Mouse (Mus musculus) neural tube, embryonic 12.5 days (tissue): ENCODE data around the gene Slc25a30. TPM values are rescaled to one million over a fixed set of nuclear protein-coding genes. Genes with fewer than 3 reads are reported as not detected.

ENCODE experiments used
- ATAC-seq: fragments of 200-750 bp; cut with Nextera tagmentation; 2 replicates; pipeline ENCODE4 v1.8.0; 2017; ENCODE audit warnings: low read depth, mild to moderate bottlenecking, moderate TSS enrichment, moderate library complexity; ENCODE audit not compliant: low FRiP score
- H3K27ac ChIP-seq: fragments of 300-500 bp; sonication (generic); 2 replicates; pipeline ENCODE4 v1.5.1; 2016
- H3K27me3 ChIP-seq: fragments of 300-500 bp; sonication (generic); replicated peaks from 2 replicates; pipeline ENCODE4 v1.6.1; 2016; ENCODE audit warnings: mild to moderate bottlenecking
- H3K36me3 ChIP-seq: fragments of 300-500 bp; sonication (generic); 2 replicates; pipeline ENCODE4 v1.6.1; 2016; ENCODE audit warnings: mild to moderate bottlenecking
- H3K4me1 ChIP-seq: fragments of 300-500 bp; sonication (generic); 2 replicates; pipeline ENCODE4 v1.6.1; 2016
- H3K4me2 ChIP-seq: fragments of 300-500 bp; sonication (generic); replicated peaks from 2 replicates; pipeline ENCODE4 v1.6.1; 2016; ENCODE audit warnings: mild to moderate bottlenecking
- H3K4me3 ChIP-seq: fragments of 300-500 bp; sonication (generic); 2 replicates; pipeline ENCODE4 v1.5.1; 2016
- H3K9ac ChIP-seq: fragments of 300-500 bp; sonication (generic); 2 replicates; pipeline ENCODE4 v1.6.1; 2016; ENCODE audit warnings: mild to moderate bottlenecking
- H3K9me3 ChIP-seq: fragments of 300-500 bp; sonication (generic); 2 replicates; pipeline ENCODE4 v1.6.1; 2016; ENCODE audit warnings: mild to moderate bottlenecking
- WGBS: fragments of 180-500 bp; shearing (Covaris S2); methylation state at CpG from one replicate; pipeline ENCODE4 v1.1.7; 2016; 5-methylcytosine and 5-hydroxymethylcytosine counted together
- polyA plus RNA-seq: library from polyadenylated mRNA; unstranded; fragments of >200 nt; fragmentation: Nextera tagmentation; extraction: Ambion mirVana; gene quantifications from 2 replicates; pipeline ENCODE4 v1.2.1, GENCODE M21; 2016

Gene Slc25a30
- polyA plus RNA-seq, 1 experiment from 2014 or later: 7.7 TPM

- peaks cover 17% of the 10 kb centered on the region for H3K27me3 ChIP-seq
- H3K9ac ChIP-seq: no peak overlapping the region
- H3K9me3 ChIP-seq: no peaks in the 10 kb centered on the region
- no peak overlapping the region for H3K4me2 ChIP-seq
- 77% methylated on average over 3 of the region's 3 CpGs for WGBS
- no peaks in the 10 kb centered on the region for H3K36me3 ChIP-seq
- H3K4me1 ChIP-seq: peaks cover 5% of the 10 kb centered on the region
- no peak for ATAC-seq
- no peak overlapping the region for H3K4me3 ChIP-seq
- no peak overlapping the region for H3K27ac ChIP-seq
Measured at GRCm38 (mm10) chr14:75826851-75827410, 40.1 kb upstream of the Slc25a30 start.

GRCm38 (mm10) chr14:75820007-75820406 is 33.2 kb upstream of the Slc25a30 start:
- H3K9ac ChIP-seq: no peak overlapping the region
- H3K4me1 ChIP-seq: no peaks in the 10 kb centered on the region
- ATAC-seq: no peak
- H3K4me2 ChIP-seq: no peak overlapping the region
- H3K27me3 ChIP-seq: no peaks in the 10 kb centered on the region
- H3K4me3 ChIP-seq: no peak overlapping the region
- no peak overlapping the region for H3K27ac ChIP-seq
- no peaks in the 10 kb centered on the region for H3K9me3 ChIP-seq
- 85% methylated on average over 5 of the region's 5 CpGs for WGBS
- H3K36me3 ChIP-seq: no peaks in the 10 kb centered on the region

- no peaks in the 10 kb centered on the region for H3K27me3 ChIP-seq
- no peaks in the 10 kb centered on the region for H3K4me1 ChIP-seq
- no peak overlapping the region for H3K4me3 ChIP-seq
- no peak overlapping the region for H3K9ac ChIP-seq
- no peaks in the 10 kb centered on the region for H3K36me3 ChIP-seq
- no peak overlapping the region for H3K4me2 ChIP-seq
- WGBS: 88% methylated on average over 2 of the region's 2 CpGs
- no peak for ATAC-seq
- no peaks in the 10 kb centered on the region for H3K9me3 ChIP-seq
- H3K27ac ChIP-seq: no peak overlapping the region
Measured at GRCm38 (mm10) chr14:75819341-75819740, 32.5 kb upstream of the Slc25a30 start.

GRCm38 (mm10) chr14:75818528-75818927 is 31.7 kb upstream of the Slc25a30 start:
- no peak overlapping the region for H3K9ac ChIP-seq
- no peaks in the 10 kb centered on the region for H3K4me1 ChIP-seq
- WGBS: 83% methylated on average over 2 of the region's 2 CpGs
- H3K4me2 ChIP-seq: no peak overlapping the region
- H3K27ac ChIP-seq: no peak overlapping the region
- no peak overlapping the region for H3K4me3 ChIP-seq
- H3K9me3 ChIP-seq: no peaks in the 10 kb centered on the region
- no peaks in the 10 kb centered on the region for H3K27me3 ChIP-seq
- no peak for ATAC-seq
- no peaks in the 10 kb centered on the region for H3K36me3 ChIP-seq

- H3K9me3 ChIP-seq: no peaks in the 10 kb centered on the region
- no peak overlapping the region for H3K4me2 ChIP-seq
- H3K27ac ChIP-seq: no peak overlapping the region
- H3K4me1 ChIP-seq: no peaks in the 10 kb centered on the region
- H3K9ac ChIP-seq: no peak overlapping the region
- WGBS: 85% methylated on average over 6 of the region's 6 CpGs
- H3K36me3 ChIP-seq: no peaks in the 10 kb centered on the region
- ATAC-seq: no peak
- H3K27me3 ChIP-seq: no peaks in the 10 kb centered on the region
- no peak overlapping the region for H3K4me3 ChIP-seq
Measured at GRCm38 (mm10) chr14:75809931-75810330, 23.1 kb upstream of the Slc25a30 start.

- H3K9ac ChIP-seq: no peak overlapping the region
- no peaks in the 10 kb centered on the region for H3K4me1 ChIP-seq
- H3K27ac ChIP-seq: no peak overlapping the region
- ATAC-seq: no peak
- H3K4me2 ChIP-seq: no peak overlapping the region
- WGBS: 78% methylated on average over 8 of the region's 8 CpGs
- H3K36me3 ChIP-seq: no peaks in the 10 kb centered on the region
- no peak overlapping the region for H3K4me3 ChIP-seq
- no peaks in the 10 kb centered on the region for H3K27me3 ChIP-seq
- H3K9me3 ChIP-seq: no peaks in the 10 kb centered on the region
Measured at GRCm38 (mm10) chr14:75807800-75808199, 21.0 kb upstream of the Slc25a30 start.

GRCm38 (mm10) chr14:75797769-75798386 is 11.0 kb upstream of the Slc25a30 start:
- ATAC-seq: no peak
- no peak overlapping the region for H3K9ac ChIP-seq
- no peaks in the 10 kb centered on the region for H3K27me3 ChIP-seq
- no peaks in the 10 kb centered on the region for H3K4me1 ChIP-seq
- H3K4me2 ChIP-seq: no peak overlapping the region
- WGBS: 30% methylated on average over 5 of the region's 5 CpGs
- no peaks in the 10 kb centered on the region for H3K9me3 ChIP-seq
- H3K36me3 ChIP-seq: no peaks in the 10 kb centered on the region
- H3K4me3 ChIP-seq: no peak overlapping the region
- H3K27ac ChIP-seq: no peak overlapping the region

- no peaks in the 10 kb centered on the region for H3K9me3 ChIP-seq
- no peak overlapping the region for H3K27ac ChIP-seq
- 90% methylated on average over 4 of the region's 4 CpGs for WGBS
- no peak for ATAC-seq
- H3K9ac ChIP-seq: no peak overlapping the region
- H3K36me3 ChIP-seq: no peaks in the 10 kb centered on the region
- no peaks in the 10 kb centered on the region for H3K4me1 ChIP-seq
- H3K27me3 ChIP-seq: no peaks in the 10 kb centered on the region
- H3K4me2 ChIP-seq: no peak overlapping the region
- no peak overlapping the region for H3K4me3 ChIP-seq
Measured at GRCm38 (mm10) chr14:75795918-75796317, 9.1 kb upstream of the Slc25a30 start.

GRCm38 (mm10) chr14:75794726-75795125 is 7.9 kb upstream of the Slc25a30 start:
- Histone ChIP-seq H3K27me3 (no peaks in the 10 kb centered on the region), H3K4me1 (no peaks in the 10 kb centered on the region), H3K9ac (no peak overlapping the region), H3K9me3 (no peaks in the 10 kb centered on the region), H3K4me2 (no peak overlapping the region), H3K4me3 (no peak overlapping the region), H3K36me3 (no peaks in the 10 kb centered on the region), H3K27ac (no peak overlapping the region)
- WGBS: 77% methylated on average over 5 of the region's 5 CpGs
- ATAC-seq: no peak

GRCm38 (mm10) chr14:75794324-75794723 is 7.5 kb upstream of the Slc25a30 start:
- Histone ChIP-seq H3K9ac (no peak overlapping the region), H3K4me1 (no peaks in the 10 kb centered on the region), H3K27me3 (no peaks in the 10 kb centered on the region), H3K4me3 (no peak overlapping the region), H3K27ac (no peak overlapping the region), H3K36me3 (no peaks in the 10 kb centered on the region), H3K9me3 (no peaks in the 10 kb centered on the region), H3K4me2 (no peak overlapping the region)
- no peak for ATAC-seq
- WGBS: 92% methylated on average over 6 of the region's 6 CpGs

GRCm38 (mm10) chr14:75793110-75793509 is 6.3 kb upstream of the Slc25a30 start:
- no peak overlapping the region for H3K4me2 ChIP-seq
- H3K36me3 ChIP-seq: no peaks in the 10 kb centered on the region
- H3K27ac ChIP-seq: no peak overlapping the region
- ATAC-seq: no peak
- H3K9me3 ChIP-seq: no peaks in the 10 kb centered on the region
- H3K27me3 ChIP-seq: peaks cover 3% of the 10 kb centered on the region; the same call in 1 of the 2 replicates
- H3K9ac ChIP-seq: no peak overlapping the region
- no peaks in the 10 kb centered on the region for H3K4me1 ChIP-seq
- no peak overlapping the region for H3K4me3 ChIP-seq
- 88% methylated on average over 4 of the region's 4 CpGs for WGBS

- peaks cover 3% of the 10 kb centered on the region; the same call in 1 of the 2 replicates for H3K27me3 ChIP-seq
- H3K27ac ChIP-seq: no peak overlapping the region
- no peak overlapping the region for H3K4me2 ChIP-seq
- H3K9me3 ChIP-seq: no peaks in the 10 kb centered on the region
- no peak overlapping the region for H3K4me3 ChIP-seq
- no peak for ATAC-seq
- no peaks in the 10 kb centered on the region for H3K4me1 ChIP-seq
- no peaks in the 10 kb centered on the region for H3K36me3 ChIP-seq
- WGBS: 88% methylated on average over 3 of the region's 3 CpGs
- H3K9ac ChIP-seq: no peak overlapping the region
Measured at GRCm38 (mm10) chr14:75791372-75791771, 4.5 kb upstream of the Slc25a30 start.

- H3K9ac ChIP-seq: no peak overlapping the region
- peaks cover 3% of the 10 kb centered on the region for H3K4me1 ChIP-seq
- peaks cover 3% of the 10 kb centered on the region; the same call in 1 of the 2 replicates for H3K27me3 ChIP-seq
- H3K4me3 ChIP-seq: no peak overlapping the region
- ATAC-seq: no peak
- H3K36me3 ChIP-seq: no peaks in the 10 kb centered on the region
- H3K9me3 ChIP-seq: no peaks in the 10 kb centered on the region
- WGBS: 88% methylated on average over 3 of the region's 3 CpGs
- H3K27ac ChIP-seq: no peak overlapping the region
- no peak overlapping the region for H3K4me2 ChIP-seq
Measured at GRCm38 (mm10) chr14:75790411-75790996, 3.7 kb upstream of the Slc25a30 start.
